Mouse (Mus musculus): Measurements from ENCODE around the gene C1qtnf1. TPM values are rescaled to one million over a fixed set of nuclear protein-coding genes. Genes with fewer than 3 reads are reported as not detected.

Gene C1qtnf1
- polyA plus RNA-seq, 2 experiments = 12.4 to 12.5 TPM

DNA sequence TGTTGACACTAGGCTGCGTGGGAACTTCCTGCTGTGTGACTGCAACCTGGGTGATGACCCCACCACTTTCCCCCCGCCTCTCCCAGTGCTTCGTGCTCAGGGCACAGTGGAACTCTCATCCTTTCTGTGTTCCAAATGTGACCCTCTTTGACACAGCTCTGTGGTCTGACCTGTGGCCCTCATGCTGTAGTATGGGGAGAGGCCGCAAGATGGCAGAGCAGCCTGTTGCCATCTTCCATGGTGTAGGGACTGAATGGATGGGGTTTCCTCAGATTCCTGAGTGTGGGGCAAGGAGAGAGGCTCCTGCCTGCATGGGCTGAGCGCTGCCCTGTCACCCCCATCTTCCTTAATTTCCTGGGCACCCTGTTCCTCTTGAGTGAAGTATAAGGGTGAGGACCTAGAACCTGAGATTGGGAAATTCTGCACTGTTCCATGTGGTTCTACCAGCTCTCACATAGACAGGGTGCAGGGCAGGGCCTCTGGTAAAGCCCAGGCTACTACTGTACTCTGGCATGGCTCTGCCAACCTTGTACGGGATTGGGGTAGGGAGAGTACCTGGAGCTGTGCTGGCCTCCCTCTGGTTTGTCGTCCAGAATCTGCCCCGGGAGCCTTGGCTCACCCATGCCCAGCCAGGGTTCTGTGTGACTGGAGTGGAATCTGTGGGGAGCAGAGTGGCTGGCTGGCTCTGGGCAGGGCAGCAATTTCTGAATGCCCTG is 60.3 kb downstream of the C1qtnf1 start:
- H3K9ac ChIP-seq (ENCODE audit: low read depth, low read length, severe bottlenecking) = 0 out of 2 replicates have a peak overlapping the region, but pooled peaks have one; percentile 7
- H3K27ac ChIP-seq (replicated peaks; ENCODE audit: low read depth, low read length) = 0 out of 2 replicates have a peak overlapping the region, but pooled peaks have one; percentile 8
- no peak overlapping the region for H3K4me2 ChIP-seq (replicated peaks; ENCODE audit: low read depth, low read length, severe bottlenecking)
- DNase-seq (ENCODE audit: low spot score) (no peak), ATAC-seq (ENCODE audit: low FRiP score, low read depth) (no peak)
- H3K4me3 ChIP-seq (replicated peaks; ENCODE audit: low read length) = no peak overlapping the region
- H3K27me3 ChIP-seq (ENCODE audit: control insufficient read depth, insufficient read depth, low read length) = no peaks in the 10 kb centered on the region
- no peak for TF ChIP-seq POLR2A (IDR thresholded peaks at IDR 0.05; ENCODE audit: borderline replicate concordance, extremely low read depth, insufficient read depth, insufficient read length)
- peaks cover 15% of the 10 kb centered on the region for H3K4me1 ChIP-seq (ENCODE audit: control insufficient read depth, insufficient read depth, low read length)
- H3K36me3 ChIP-seq (ENCODE audit: control insufficient read depth, insufficient read depth, low read length) = peaks cover 14% of the 10 kb centered on the region
- 62% methylated on average over 8 of the region's 8 CpGs for WGBS
- H3K9me3 ChIP-seq (ENCODE audit: control insufficient read depth, low read length) = no peaks in the 10 kb centered on the region

DNA sequence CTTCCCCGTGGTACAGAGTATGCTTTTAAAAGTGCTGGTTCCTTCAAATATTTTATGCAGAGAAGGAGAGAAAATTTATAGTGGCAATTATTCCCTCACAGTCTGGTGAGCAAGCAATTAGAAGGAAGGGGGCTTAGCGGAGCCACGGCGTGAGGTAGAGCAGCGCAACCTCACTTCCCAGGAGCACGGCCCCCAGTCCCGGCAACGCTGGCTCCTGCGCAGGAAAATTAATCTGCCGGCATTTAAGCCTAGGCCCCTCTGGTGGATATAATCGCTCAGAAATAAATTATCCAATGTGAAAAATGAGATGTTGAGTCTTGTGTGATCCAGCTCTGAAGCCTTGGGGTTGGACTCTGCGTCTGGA is 60.9 kb downstream of the C1qtnf1 start:
- Histone ChIP-seq H3K27me3 (ENCODE audit: control insufficient read depth, insufficient read depth, low read length) (no peaks in the 10 kb centered on the region), H3K4me2 (replicated peaks; ENCODE audit: low read depth, low read length, severe bottlenecking) (no peak overlapping the region), H3K4me3 (replicated peaks; ENCODE audit: low read length) (no peak overlapping the region), H3K9ac (ENCODE audit: low read depth, low read length, severe bottlenecking) (0 out of 2 replicates have a peak overlapping the region, but pooled peaks have one; percentile 7), H3K36me3 (ENCODE audit: control insufficient read depth, insufficient read depth, low read length) (peaks cover 14% of the 10 kb centered on the region), H3K9me3 (ENCODE audit: control insufficient read depth, low read length) (no peaks in the 10 kb centered on the region), H3K27ac (replicated peaks; ENCODE audit: low read depth, low read length) (0 out of 2 replicates have a peak overlapping the region, but pooled peaks have one; percentile 8), H3K4me1 (ENCODE audit: control insufficient read depth, insufficient read depth, low read length) (peaks cover 15% of the 10 kb centered on the region)
- no peak for DNase-seq (ENCODE audit: low spot score)
- ATAC-seq (ENCODE audit: low FRiP score, low read depth) = no peak
- 42% methylated on average over 12 of the region's 12 CpGs for WGBS
- no peak for TF ChIP-seq POLR2A (IDR thresholded peaks at IDR 0.05; ENCODE audit: borderline replicate concordance, extremely low read depth, insufficient read depth, insufficient read length)

DNA sequence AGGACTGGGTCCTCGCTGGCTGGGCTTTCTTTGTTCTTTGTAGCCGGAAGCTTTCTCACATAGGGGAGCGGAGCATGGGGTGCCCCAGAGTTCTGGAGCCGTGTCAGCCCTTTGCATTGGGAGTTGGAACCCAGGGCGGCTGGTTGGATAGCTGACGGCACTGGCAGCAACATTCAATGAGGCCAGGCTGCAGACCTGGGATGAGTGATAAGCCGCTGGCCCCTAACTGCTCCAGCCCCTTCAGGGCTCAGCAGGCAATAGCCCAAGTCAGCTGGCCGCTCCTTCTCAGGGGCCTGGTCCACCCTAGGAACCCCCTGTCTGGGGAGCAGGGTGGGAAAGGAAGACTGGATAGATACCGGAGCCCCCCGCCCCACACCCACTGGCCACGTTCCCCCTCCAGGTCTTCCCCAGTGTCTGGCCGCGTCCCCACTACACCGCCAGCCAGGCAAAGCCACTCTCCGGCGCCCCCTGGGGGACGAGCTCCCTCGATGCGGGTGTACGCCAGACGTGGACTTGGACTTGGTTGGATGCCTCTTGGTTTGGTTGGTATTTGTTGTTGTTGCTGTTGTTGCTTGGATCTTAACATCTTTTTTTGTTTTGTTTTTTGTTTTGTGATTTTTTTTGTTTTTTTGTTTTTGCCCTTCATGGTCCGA is 62.7 kb downstream of the C1qtnf1 start:
- Histone ChIP-seq H3K4me2 (replicated peaks; ENCODE audit: low read depth, low read length, severe bottlenecking) (peak overlapping the region; percentile 24), H3K4me3 (replicated peaks; ENCODE audit: low read length) (no peak overlapping the region), H3K27me3 (ENCODE audit: control insufficient read depth, insufficient read depth, low read length) (no peaks in the 10 kb centered on the region), H3K9ac (ENCODE audit: low read depth, low read length, severe bottlenecking) (no peak overlapping the region), H3K9me3 (ENCODE audit: control insufficient read depth, low read length) (no peaks in the 10 kb centered on the region), H3K36me3 (ENCODE audit: control insufficient read depth, insufficient read depth, low read length) (peaks cover 4% of the 10 kb centered on the region), H3K27ac (replicated peaks; ENCODE audit: low read depth, low read length) (no peak overlapping the region), H3K4me1 (ENCODE audit: control insufficient read depth, insufficient read depth, low read length) (peaks cover 15% of the 10 kb centered on the region)
- WGBS = 31% methylated on average over 22 of the region's 22 CpGs
- no peak; the same call in 1 of the 2 replicates for ATAC-seq (ENCODE audit: low FRiP score, low read depth)
- no peak for TF ChIP-seq POLR2A (IDR thresholded peaks at IDR 0.05; ENCODE audit: borderline replicate concordance, extremely low read depth, insufficient read depth, insufficient read length)
- DNase-seq (ENCODE audit: low spot score) = peak; percentile 48

DNA sequence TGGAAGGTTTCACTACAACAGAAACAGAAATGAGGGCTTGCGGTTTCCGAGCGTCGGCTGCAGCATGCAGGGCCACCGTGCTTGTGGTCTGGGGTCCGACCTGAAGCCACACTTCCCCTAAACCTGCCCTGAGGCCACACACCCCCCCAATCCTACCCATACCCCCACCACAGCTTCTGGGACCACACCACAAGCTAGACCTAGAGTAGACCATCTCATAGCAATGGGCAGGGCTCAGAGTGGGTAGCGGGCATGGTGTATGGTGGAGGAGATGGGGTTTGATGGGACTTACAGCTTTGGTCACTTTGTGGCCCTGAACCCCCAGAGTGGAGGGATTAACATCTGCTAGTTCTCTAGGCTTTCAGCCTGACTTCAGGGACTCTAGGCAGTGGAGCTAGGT is 63.2 kb downstream of the C1qtnf1 start:
- ATAC-seq (ENCODE audit: low FRiP score, low read depth) = no peak
- 88% methylated on average over 7 of the region's 7 CpGs for WGBS
- H3K4me1 ChIP-seq (ENCODE audit: control insufficient read depth, insufficient read depth, low read length) = peaks cover 15% of the 10 kb centered on the region

DNA sequence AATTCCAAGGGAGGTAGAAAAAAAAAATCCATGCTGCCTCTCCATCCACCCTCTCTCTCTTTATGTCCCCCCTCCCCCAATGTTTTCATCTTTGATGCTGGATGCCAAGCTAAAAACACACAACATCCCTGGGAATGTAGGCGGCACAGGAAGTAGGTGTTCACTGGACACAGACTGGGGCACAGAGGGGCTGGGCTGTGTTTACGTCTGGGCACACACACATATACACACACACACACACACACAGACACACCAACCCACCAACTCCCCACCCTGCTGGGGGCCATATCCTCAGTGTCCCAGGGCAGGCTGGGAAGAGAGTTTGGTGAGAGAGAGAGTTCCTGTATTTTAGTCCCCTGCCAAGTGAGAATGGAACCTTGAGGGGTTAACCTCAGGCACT is 65.5 kb downstream of the C1qtnf1 start:
- no peak for TF ChIP-seq POLR2A (IDR thresholded peaks at IDR 0.05; ENCODE audit: borderline replicate concordance, extremely low read depth, insufficient read depth, insufficient read length)
- Histone ChIP-seq H3K36me3 (ENCODE audit: control insufficient read depth, insufficient read depth, low read length) (no peaks in the 10 kb centered on the region), H3K9me3 (ENCODE audit: control insufficient read depth, low read length) (no peaks in the 10 kb centered on the region), H3K9ac (ENCODE audit: low read depth, low read length, severe bottlenecking) (no peak overlapping the region), H3K4me2 (replicated peaks; ENCODE audit: low read depth, low read length, severe bottlenecking) (no peak overlapping the region), H3K4me1 (ENCODE audit: control insufficient read depth, insufficient read depth, low read length) (peaks cover 12% of the 10 kb centered on the region), H3K4me3 (replicated peaks; ENCODE audit: low read length) (no peak overlapping the region), H3K27me3 (ENCODE audit: control insufficient read depth, insufficient read depth, low read length) (no peaks in the 10 kb centered on the region), H3K27ac (replicated peaks; ENCODE audit: low read depth, low read length) (no peak overlapping the region)
- ATAC-seq (ENCODE audit: low FRiP score, low read depth) (no peak), DNase-seq (ENCODE audit: low spot score) (no peak)
- WGBS = 81% methylated on average over 2 of the region's 2 CpGs

More for the DNA sequence above, 63.2 kb downstream of the C1qtnf1 start:
- Histone ChIP-seq H3K4me3 (replicated peaks; ENCODE audit: low read length) (no peak overlapping the region), H3K4me2 (replicated peaks; ENCODE audit: low read depth, low read length, severe bottlenecking) (no peak overlapping the region), H3K27ac (replicated peaks; ENCODE audit: low read depth, low read length) (no peak overlapping the region), H3K9me3 (ENCODE audit: control insufficient read depth, low read length) (no peaks in the 10 kb centered on the region), H3K36me3 (ENCODE audit: control insufficient read depth, insufficient read depth, low read length) (0 out of 2 replicates have a peak, but pooled peaks cover 3% of the 10 kb centered on the region), H3K9ac (ENCODE audit: low read depth, low read length, severe bottlenecking) (no peak overlapping the region), H3K27me3 (ENCODE audit: control insufficient read depth, insufficient read depth, low read length) (no peaks in the 10 kb centered on the region)
- no peak for DNase-seq (ENCODE audit: low spot score)
- no peak for TF ChIP-seq POLR2A (IDR thresholded peaks at IDR 0.05; ENCODE audit: borderline replicate concordance, extremely low read depth, insufficient read depth, insufficient read length)

Data from limb, embryonic 14.5 days (tissue).